Mouse (Mus musculus): ENCODE results near the gene H6pd. TPM values are rescaled to one million over a fixed set of nuclear protein-coding genes. Genes with fewer than 3 reads are reported as not detected.
A peak's percentile ranks its signal among the peaks of the same experiment; 100 is the strongest.

H6pd gene
- polyA plus RNA-seq, 1 experiment = 21.8 TPM

GRCm38 (mm10) chr4:149951201-149951600 lies 57.6 kb downstream of the H6pd start:
- H3K27me3 ChIP-seq (ENCODE audit: control insufficient read depth, insufficient read depth, insufficient read length) = no peaks in the 10 kb centered on the region
- no peak for TF ChIP-seq MYOD1 (IDR thresholded peaks at IDR 0.05; ENCODE audit: control insufficient read depth in 1 of 3, insufficient read length in 2 of 3, low read depth in 2 of 3)
- TF ChIP-seq SRF (IDR thresholded peaks at IDR 0.05; ENCODE audit: control insufficient read depth, insufficient read length, low read depth) = no peak
- no peak for TF ChIP-seq POLR2AphosphoS2 (IDR thresholded peaks at IDR 0.05; ENCODE audit: insufficient read length, low read depth)
- no peak for TF ChIP-seq CEBPB (IDR thresholded peaks at IDR 0.05; ENCODE audit: insufficient read depth, poor library complexity, severe bottlenecking)
- TF ChIP-seq REST (IDR thresholded peaks at IDR 0.05; ENCODE audit: insufficient read depth, insufficient read length) = no peak
- TF ChIP-seq MYOG (IDR thresholded peaks at IDR 0.05; ENCODE audit: control insufficient read depth in 1 of 3, insufficient read depth in 1 of 3, insufficient read length in 2 of 3, low read depth in 2 of 3) = no peak
- TF ChIP-seq POLR2A (IDR thresholded peaks at IDR 0.05; ENCODE audit: insufficient read length, low read depth) = no peak
- no peak for TF ChIP-seq USF1 (IDR thresholded peaks at IDR 0.05; ENCODE audit: low read depth)
- no peak for TF ChIP-seq TCF12 (IDR thresholded peaks at IDR 0.05; ENCODE audit: insufficient read depth, poor library complexity, severe bottlenecking)
- TF ChIP-seq E2F4 (IDR thresholded peaks at IDR 0.05; ENCODE audit: insufficient read depth) = no peak
- no peak for TF ChIP-seq MAX (IDR thresholded peaks at IDR 0.05; ENCODE audit: low read depth)
- H3K4me3 ChIP-seq = no peak overlapping the region
- peaks cover 3% of the 10 kb centered on the region for H3K36me3 ChIP-seq (ENCODE audit: control insufficient read depth, insufficient read depth)
- H3K4me2 ChIP-seq (ENCODE audit: low read depth) = no peak overlapping the region
- peaks cover 55% of the 10 kb centered on the region for H3K79me2 ChIP-seq (ENCODE audit: control insufficient read depth, insufficient read depth)
- no peak overlapping the region for H3ac ChIP-seq (ENCODE audit: control insufficient read depth, insufficient read length)

- H3K27me3 ChIP-seq (ENCODE audit: control insufficient read depth, insufficient read depth, insufficient read length) = no peaks in the 10 kb centered on the region
- peak overlapping the region; percentile 18 for H3K4me2 ChIP-seq (ENCODE audit: low read depth)
- no peak for TF ChIP-seq POLR2A (IDR thresholded peaks at IDR 0.05; ENCODE audit: insufficient read length, low read depth)
- no peak for TF ChIP-seq CEBPB (IDR thresholded peaks at IDR 0.05; ENCODE audit: insufficient read depth, poor library complexity, severe bottlenecking)
- no peak for TF ChIP-seq SRF (IDR thresholded peaks at IDR 0.05; ENCODE audit: control insufficient read depth, insufficient read length, low read depth)
- no peak for TF ChIP-seq MYOG (IDR thresholded peaks at IDR 0.05; ENCODE audit: control insufficient read depth in 1 of 3, insufficient read depth in 1 of 3, insufficient read length in 2 of 3, low read depth in 2 of 3)
- TF ChIP-seq TCF12 (IDR thresholded peaks at IDR 0.05; ENCODE audit: insufficient read depth, poor library complexity, severe bottlenecking) = no peak
- H3ac ChIP-seq (ENCODE audit: control insufficient read depth, insufficient read length) = no peak overlapping the region
- H3K79me2 ChIP-seq (ENCODE audit: control insufficient read depth, insufficient read depth) = peaks cover 65% of the 10 kb centered on the region
- no peak overlapping the region for H3K4me3 ChIP-seq
- H3K36me3 ChIP-seq (ENCODE audit: control insufficient read depth, insufficient read depth) = peaks cover 3% of the 10 kb centered on the region
Measured at GRCm38 (mm10) chr4:149949691-149950090, 59.1 kb downstream of the H6pd start.

GRCm38 (mm10) chr4:149948119-149948518 lies 60.7 kb downstream of the H6pd start:
- H3K4me3 ChIP-seq = no peak overlapping the region
- peaks cover 3% of the 10 kb centered on the region for H3K36me3 ChIP-seq (ENCODE audit: control insufficient read depth, insufficient read depth)
- H3ac ChIP-seq (ENCODE audit: control insufficient read depth, insufficient read length) = no peak overlapping the region
- no peaks in the 10 kb centered on the region for H3K27me3 ChIP-seq (ENCODE audit: control insufficient read depth, insufficient read depth, insufficient read length)
- peak overlapping the region; percentile 42 for H3K4me2 ChIP-seq (ENCODE audit: low read depth)
- peaks cover 64% of the 10 kb centered on the region for H3K79me2 ChIP-seq (ENCODE audit: control insufficient read depth, insufficient read depth)
- TF ChIP-seq MYOD1 (IDR thresholded peaks at IDR 0.05; ENCODE audit: control insufficient read depth in 1 of 3, insufficient read length in 2 of 3, low read depth in 2 of 3) (peak; percentile 10 to 66 (median 23)), POLR2AphosphoS2 (IDR thresholded peaks at IDR 0.05; ENCODE audit: insufficient read length, low read depth) (no peak), MYOG (IDR thresholded peaks at IDR 0.05; ENCODE audit: control insufficient read depth in 1 of 3, insufficient read depth in 1 of 3, insufficient read length in 2 of 3, low read depth in 2 of 3) (peak; percentile 29 to 90 (median 82)), TCF12 (IDR thresholded peaks at IDR 0.05; ENCODE audit: insufficient read depth, poor library complexity, severe bottlenecking) (peak; percentile 74)

GRCm38 (mm10) chr4:149947396-149947795 lies 61.4 kb downstream of the H6pd start:
- no peak overlapping the region for H3ac ChIP-seq (ENCODE audit: control insufficient read depth, insufficient read length)
- TF ChIP-seq TCF12 (IDR thresholded peaks at IDR 0.05; ENCODE audit: insufficient read depth, poor library complexity, severe bottlenecking) (no peak), MYOD1 (IDR thresholded peaks at IDR 0.05; ENCODE audit: control insufficient read depth in 1 of 3, insufficient read length in 2 of 3, low read depth in 2 of 3) (no peak), MAX (IDR thresholded peaks at IDR 0.05; ENCODE audit: low read depth) (no peak), CEBPB (IDR thresholded peaks at IDR 0.05; ENCODE audit: insufficient read depth, poor library complexity, severe bottlenecking) (no peak), TCF3 (IDR thresholded peaks at IDR 0.05; ENCODE audit: insufficient read length, low read depth) (no peak), SRF (IDR thresholded peaks at IDR 0.05; ENCODE audit: control insufficient read depth, insufficient read length, low read depth) (no peak), POLR2AphosphoS2 (IDR thresholded peaks at IDR 0.05; ENCODE audit: insufficient read length, low read depth) (no peak), POLR2A (IDR thresholded peaks at IDR 0.05; ENCODE audit: insufficient read length, low read depth) (no peak), MYOG (IDR thresholded peaks at IDR 0.05; ENCODE audit: control insufficient read depth in 1 of 3, insufficient read depth in 1 of 3, insufficient read length in 2 of 3, low read depth in 2 of 3) (no peak), REST (IDR thresholded peaks at IDR 0.05; ENCODE audit: insufficient read depth, insufficient read length) (no peak), E2F4 (IDR thresholded peaks at IDR 0.05; ENCODE audit: insufficient read depth) (no peak), USF1 (IDR thresholded peaks at IDR 0.05; ENCODE audit: low read depth) (no peak)
- no peak overlapping the region for H3K4me3 ChIP-seq
- H3K4me2 ChIP-seq (ENCODE audit: low read depth) = peak overlapping the region; percentile 42
- no peaks in the 10 kb centered on the region for H3K27me3 ChIP-seq (ENCODE audit: control insufficient read depth, insufficient read depth, insufficient read length)
- H3K79me2 ChIP-seq (ENCODE audit: control insufficient read depth, insufficient read depth) = peaks cover 63% of the 10 kb centered on the region
- H3K36me3 ChIP-seq (ENCODE audit: control insufficient read depth, insufficient read depth) = peaks cover 3% of the 10 kb centered on the region

- H3ac ChIP-seq (ENCODE audit: control insufficient read depth, insufficient read length) = no peak overlapping the region
- H3K36me3 ChIP-seq (ENCODE audit: control insufficient read depth, insufficient read depth) = no peaks in the 10 kb centered on the region
- H3K27me3 ChIP-seq (ENCODE audit: control insufficient read depth, insufficient read depth, insufficient read length) = no peaks in the 10 kb centered on the region
- H3K4me3 ChIP-seq = no peak overlapping the region
- H3K79me2 ChIP-seq (ENCODE audit: control insufficient read depth, insufficient read depth) = peaks cover 63% of the 10 kb centered on the region
- TF ChIP-seq REST (IDR thresholded peaks at IDR 0.05; ENCODE audit: insufficient read depth, insufficient read length) = no peak
- no peak for TF ChIP-seq MYOG (IDR thresholded peaks at IDR 0.05; ENCODE audit: control insufficient read depth in 1 of 3, insufficient read depth in 1 of 3, insufficient read length in 2 of 3, low read depth in 2 of 3)
- no peak for TF ChIP-seq USF1 (IDR thresholded peaks at IDR 0.05; ENCODE audit: low read depth)
- no peak for TF ChIP-seq TCF3 (IDR thresholded peaks at IDR 0.05; ENCODE audit: insufficient read length, low read depth)
- TF ChIP-seq E2F4 (IDR thresholded peaks at IDR 0.05; ENCODE audit: insufficient read depth) = no peak
- H3K4me2 ChIP-seq (ENCODE audit: low read depth) = no peak overlapping the region
Measured at GRCm38 (mm10) chr4:149945194-149945593, 63.6 kb downstream of the H6pd start.

All from myocyte (in vitro differentiated cells).